Mouse (Mus musculus) erythroblast, embryonic 14.5 days (primary cell): Measurements from ENCODE around the gene Dnah3.

Experiments used
- GATA1 ChIP-seq: IDR thresholded peaks from 2 replicates; pipeline ENCODE4 v1.6.1; 2012; ENCODE audit warnings: low read length, inconsistent platforms, mixed read lengths
- TAL1 ChIP-seq: IDR thresholded peaks from 3 replicates; pipeline ENCODE4 v1.6.1; 2012; ENCODE audit warnings: low read length, inconsistent platforms, mixed read lengths

GRCm38 (mm10) chr7:120128951-120129350, 33.9 kb upstream of the Dnah3 start:
- TF ChIP-seq TAL1, result no peak
- TF ChIP-seq GATA1, result no peak
